Mouse (Mus musculus): ENCODE measurements around the gene Etnk2. TPM values are rescaled to one million over a fixed set of nuclear protein-coding genes. Genes with fewer than 3 reads are reported as not detected.

The Etnk2 gene
- polyA plus RNA-seq, 1 experiment from 2014 or later: 21.6 TPM

- H3K4me3 ChIP-seq (ENCODE audit: low read depth, low read length): no peak overlapping the region
- H3K4me2 ChIP-seq (ENCODE audit: low read depth, low read length): no peak overlapping the region
- ATAC-seq (ENCODE audit: low read depth): no peak
- 86% methylated on average over 13 of the region's 13 CpGs for whole genome bisulfite sequencing
- no peaks in the 10 kb centered on the region for H3K27me3 ChIP-seq (ENCODE audit: control insufficient read depth, insufficient read depth, low read length)
- H3K9me3 ChIP-seq (ENCODE audit: control insufficient read depth, low read length): no peaks in the 10 kb centered on the region
- no peaks in the 10 kb centered on the region for H3K36me3 ChIP-seq (ENCODE audit: control insufficient read depth, insufficient read depth, low read length)
- H3K9ac ChIP-seq (replicated peaks; ENCODE audit: low read depth, low read length): no peak overlapping the region
- no peak overlapping the region for H3K27ac ChIP-seq (ENCODE audit: low read depth, low read length)
- peaks cover 14% of the 10 kb centered on the region for H3K4me1 ChIP-seq (ENCODE audit: control insufficient read depth, insufficient read depth, low read length)
These were observed 36.8 kb downstream of the Etnk2 start for GRCm38 (mm10) chr1:133400014-133400725.

GRCm38 (mm10) chr1:133404005-133404404, 40.6 kb downstream of the Etnk2 start:
- Histone ChIP-seq H3K4me2 (ENCODE audit: low read depth, low read length) (no peak overlapping the region), H3K4me3 (ENCODE audit: low read depth, low read length) (no peak overlapping the region), H3K4me1 (ENCODE audit: control insufficient read depth, insufficient read depth, low read length) (no peaks in the 10 kb centered on the region), H3K9me3 (ENCODE audit: control insufficient read depth, low read length) (no peaks in the 10 kb centered on the region), H3K36me3 (ENCODE audit: control insufficient read depth, insufficient read depth, low read length) (no peaks in the 10 kb centered on the region), H3K9ac (replicated peaks; ENCODE audit: low read depth, low read length) (no peak overlapping the region), H3K27ac (ENCODE audit: low read depth, low read length) (no peak overlapping the region), H3K27me3 (ENCODE audit: control insufficient read depth, insufficient read depth, low read length) (no peaks in the 10 kb centered on the region)
- ATAC-seq (ENCODE audit: low read depth): no peak
- WGBS: 91% methylated on average over 4 of the region's 4 CpGs

DNA sequence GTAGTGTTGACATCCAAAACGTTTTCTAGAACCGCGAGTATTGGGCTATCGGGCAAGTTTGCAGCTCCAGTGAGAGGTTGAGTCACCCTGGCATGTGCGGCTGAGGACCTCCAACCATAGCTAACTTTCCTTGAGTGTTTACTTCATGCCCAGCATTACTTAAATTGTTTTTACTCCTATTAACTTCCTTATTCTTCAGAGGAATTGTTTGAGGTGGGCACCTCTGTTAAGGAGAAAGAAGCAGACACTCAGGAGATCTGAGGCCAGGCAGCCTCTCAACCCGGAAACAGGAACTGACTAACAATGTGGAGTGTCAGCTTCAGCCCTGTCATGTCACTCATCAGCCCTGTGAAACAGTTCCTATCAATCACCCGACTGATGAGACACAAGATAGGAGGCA, 43.2 kb downstream of the Etnk2 start:
- WGBS: 88% methylated on average over 7 of the region's 7 CpGs

GRCm38 (mm10) chr1:133407436-133407835, 44.1 kb downstream of the Etnk2 start:
- ATAC-seq (ENCODE audit: low read depth): no peak
- 57% methylated on average over 6 of the region's 6 CpGs for WGBS
- Histone ChIP-seq H3K9me3 (ENCODE audit: control insufficient read depth, low read length) (no peaks in the 10 kb centered on the region), H3K4me3 (ENCODE audit: low read depth, low read length) (no peak overlapping the region), H3K9ac (replicated peaks; ENCODE audit: low read depth, low read length) (no peak overlapping the region), H3K4me2 (ENCODE audit: low read depth, low read length) (no peak overlapping the region), H3K4me1 (ENCODE audit: control insufficient read depth, insufficient read depth, low read length) (no peaks in the 10 kb centered on the region; the same call in 1 of the 2 replicates), H3K27ac (ENCODE audit: low read depth, low read length) (no peak overlapping the region), H3K27me3 (ENCODE audit: control insufficient read depth, insufficient read depth, low read length) (no peaks in the 10 kb centered on the region), H3K36me3 (ENCODE audit: control insufficient read depth, insufficient read depth, low read length) (no peaks in the 10 kb centered on the region)

More for the DNA sequence above, 43.2 kb downstream of the Etnk2 start:
- no peak overlapping the region for H3K9ac ChIP-seq (replicated peaks; ENCODE audit: low read depth, low read length)
- no peak overlapping the region for H3K4me2 ChIP-seq (ENCODE audit: low read depth, low read length)
- no peak overlapping the region for H3K4me3 ChIP-seq (ENCODE audit: low read depth, low read length)
- ATAC-seq (ENCODE audit: low read depth): no peak
- no peak overlapping the region for H3K27ac ChIP-seq (ENCODE audit: low read depth, low read length)
- no peaks in the 10 kb centered on the region for H3K36me3 ChIP-seq (ENCODE audit: control insufficient read depth, insufficient read depth, low read length)
- no peaks in the 10 kb centered on the region; the same call in 1 of the 2 replicates for H3K4me1 ChIP-seq (ENCODE audit: control insufficient read depth, insufficient read depth, low read length)
- no peaks in the 10 kb centered on the region for H3K9me3 ChIP-seq (ENCODE audit: control insufficient read depth, low read length)
- H3K27me3 ChIP-seq (ENCODE audit: control insufficient read depth, insufficient read depth, low read length): no peaks in the 10 kb centered on the region

- WGBS: 48% methylated on average over 9 of the region's 9 CpGs
- H3K9me3 ChIP-seq (ENCODE audit: control insufficient read depth, low read length): no peaks in the 10 kb centered on the region
- H3K27me3 ChIP-seq (ENCODE audit: control insufficient read depth, insufficient read depth, low read length): no peaks in the 10 kb centered on the region
- H3K9ac ChIP-seq (replicated peaks; ENCODE audit: low read depth, low read length): no peak overlapping the region
- no peaks in the 10 kb centered on the region for H3K36me3 ChIP-seq (ENCODE audit: control insufficient read depth, insufficient read depth, low read length)
- no peak overlapping the region for H3K4me2 ChIP-seq (ENCODE audit: low read depth, low read length)
- H3K27ac ChIP-seq (ENCODE audit: low read depth, low read length): no peak overlapping the region
- H3K4me3 ChIP-seq (ENCODE audit: low read depth, low read length): no peak overlapping the region
- no peaks in the 10 kb centered on the region; the same call in 1 of the 2 replicates for H3K4me1 ChIP-seq (ENCODE audit: control insufficient read depth, insufficient read depth, low read length)
- ATAC-seq (ENCODE audit: low read depth): no peak
These were observed 44.9 kb downstream of the Etnk2 start for GRCm38 (mm10) chr1:133408321-133408720.

DNA sequence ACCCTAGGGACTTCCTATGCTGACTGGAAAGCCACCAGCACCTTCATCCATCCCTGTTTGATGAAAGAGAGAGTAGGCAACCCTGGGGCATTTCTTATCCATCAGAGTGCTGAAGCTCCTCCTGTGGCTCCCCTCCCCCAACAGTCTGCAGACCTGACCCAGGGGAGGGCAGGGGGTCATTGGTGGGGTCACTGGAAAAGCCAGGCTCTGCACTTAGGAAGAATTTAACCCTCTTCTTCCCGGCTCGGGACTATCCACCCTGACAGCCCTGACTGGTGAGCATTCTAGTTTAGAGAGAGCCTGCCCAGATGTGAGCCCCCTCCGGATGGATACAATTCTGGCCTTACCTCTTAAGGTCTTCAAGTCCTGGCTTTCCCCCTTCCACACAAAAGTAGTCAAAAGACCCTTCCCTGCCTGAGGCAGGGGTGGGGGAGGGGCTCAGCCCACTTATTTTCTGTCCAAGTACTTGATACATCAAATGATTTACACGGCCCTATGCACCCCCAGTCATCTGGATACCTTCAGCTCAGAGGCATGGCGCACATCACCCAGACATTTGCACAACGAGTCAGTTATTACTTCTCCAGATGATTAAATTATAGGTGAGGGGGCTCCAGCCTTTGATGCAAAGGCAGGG, 45.6 kb downstream of the Etnk2 start:
- Histone ChIP-seq H3K9ac (replicated peaks; ENCODE audit: low read depth, low read length) (no peak overlapping the region), H3K27me3 (ENCODE audit: control insufficient read depth, insufficient read depth, low read length) (no peaks in the 10 kb centered on the region)
- ATAC-seq (ENCODE audit: low read depth): no peak

DNA sequence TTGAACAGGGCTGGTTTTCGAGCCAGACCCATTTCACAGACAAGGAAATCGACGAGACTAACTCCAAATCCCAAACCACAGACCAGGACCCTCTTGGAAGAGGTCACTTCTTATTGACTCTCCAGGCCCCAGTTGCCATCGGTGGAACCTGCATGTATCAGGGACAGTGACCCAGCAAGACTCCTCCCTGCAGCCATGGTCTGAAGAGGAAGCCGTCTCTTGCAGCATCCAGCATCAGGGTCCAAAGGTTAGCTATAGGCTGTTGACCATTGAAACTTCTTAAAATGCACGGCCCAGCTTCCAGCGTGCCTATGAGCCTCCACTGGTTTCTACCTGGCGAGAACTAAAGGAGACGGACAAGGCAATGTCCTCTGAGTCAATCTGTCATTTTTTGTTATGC, 46.4 kb downstream of the Etnk2 start:
- WGBS: 73% methylated on average over 9 of the region's 9 CpGs
- H3K4me2 ChIP-seq (ENCODE audit: low read depth, low read length): no peak overlapping the region
- H3K4me1 ChIP-seq (ENCODE audit: control insufficient read depth, insufficient read depth, low read length): no peaks in the 10 kb centered on the region; the same call in 1 of the 2 replicates
- H3K27ac ChIP-seq (ENCODE audit: low read depth, low read length): no peak overlapping the region
- ATAC-seq (ENCODE audit: low read depth): no peak
- no peaks in the 10 kb centered on the region for H3K36me3 ChIP-seq (ENCODE audit: control insufficient read depth, insufficient read depth, low read length)
- H3K9me3 ChIP-seq (ENCODE audit: control insufficient read depth, low read length): no peaks in the 10 kb centered on the region
- H3K9ac ChIP-seq (replicated peaks; ENCODE audit: low read depth, low read length): no peak overlapping the region
- H3K4me3 ChIP-seq (ENCODE audit: low read depth, low read length): no peak overlapping the region
- H3K27me3 ChIP-seq (ENCODE audit: control insufficient read depth, insufficient read depth, low read length): no peaks in the 10 kb centered on the region

More for the DNA sequence above, 45.6 kb downstream of the Etnk2 start:
- Histone ChIP-seq H3K4me1 (ENCODE audit: control insufficient read depth, insufficient read depth, low read length) (no peaks in the 10 kb centered on the region; the same call in 1 of the 2 replicates), H3K9me3 (ENCODE audit: control insufficient read depth, low read length) (no peaks in the 10 kb centered on the region), H3K36me3 (ENCODE audit: control insufficient read depth, insufficient read depth, low read length) (no peaks in the 10 kb centered on the region), H3K4me2 (ENCODE audit: low read depth, low read length) (no peak overlapping the region), H3K4me3 (ENCODE audit: low read depth, low read length) (no peak overlapping the region), H3K27ac (ENCODE audit: low read depth, low read length) (no peak overlapping the region)
- 6% methylated on average over 6 of the region's 6 CpGs for WGBS

GRCm38 (mm10) chr1:133411506-133412147, 48.3 kb downstream of the Etnk2 start:
- no peaks in the 10 kb centered on the region for H3K9me3 ChIP-seq (ENCODE audit: control insufficient read depth, low read length)

DNA sequence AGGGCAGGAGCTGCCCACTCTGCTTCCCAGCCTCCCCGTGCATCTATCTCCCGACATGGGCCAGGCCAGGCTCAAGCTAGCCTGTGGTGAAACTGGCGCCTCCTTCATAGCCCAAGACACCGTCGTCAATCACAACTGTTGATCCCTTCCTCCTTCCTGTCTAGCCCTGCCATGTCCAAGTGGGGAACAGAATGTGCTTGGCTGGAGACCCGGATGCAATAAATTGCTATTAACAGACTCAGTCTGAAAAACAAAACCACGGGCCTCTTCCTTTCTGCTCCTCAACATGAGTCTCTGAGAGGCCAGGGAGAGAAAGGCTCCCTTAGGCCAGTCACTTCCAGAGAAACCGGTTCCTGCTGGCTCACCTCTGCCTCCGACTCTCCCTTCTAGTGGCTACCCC, 49.6 kb downstream of the Etnk2 start:
- Histone ChIP-seq H3K27ac (ENCODE audit: low read depth, low read length) (no peak overlapping the region), H3K9ac (replicated peaks; ENCODE audit: low read depth, low read length) (no peak overlapping the region), H3K4me1 (ENCODE audit: control insufficient read depth, insufficient read depth, low read length) (peaks cover 8% of the 10 kb centered on the region; the same call in 1 of the 2 replicates), H3K4me3 (ENCODE audit: low read depth, low read length) (no peak overlapping the region), H3K9me3 (ENCODE audit: control insufficient read depth, low read length) (no peaks in the 10 kb centered on the region), H3K27me3 (ENCODE audit: control insufficient read depth, insufficient read depth, low read length) (no peaks in the 10 kb centered on the region), H3K4me2 (ENCODE audit: low read depth, low read length) (no peak overlapping the region), H3K36me3 (ENCODE audit: control insufficient read depth, insufficient read depth, low read length) (no peaks in the 10 kb centered on the region)
- ATAC-seq (ENCODE audit: low read depth): no peak
- WGBS: 54% methylated on average over 9 of the region's 9 CpGs

More at GRCm38 (mm10) chr1:133411506-133412147, 48.3 kb downstream of the Etnk2 start:
- no peak for ATAC-seq (ENCODE audit: low read depth)
- Histone ChIP-seq H3K4me1 (ENCODE audit: control insufficient read depth, insufficient read depth, low read length) (peaks cover 2% of the 10 kb centered on the region; the same call in 1 of the 2 replicates), H3K36me3 (ENCODE audit: control insufficient read depth, insufficient read depth, low read length) (no peaks in the 10 kb centered on the region), H3K27ac (ENCODE audit: low read depth, low read length) (no peak overlapping the region), H3K27me3 (ENCODE audit: control insufficient read depth, insufficient read depth, low read length) (no peaks in the 10 kb centered on the region), H3K4me3 (ENCODE audit: low read depth, low read length) (no peak overlapping the region), H3K4me2 (ENCODE audit: low read depth, low read length) (no peak overlapping the region), H3K9ac (replicated peaks; ENCODE audit: low read depth, low read length) (no peak overlapping the region)
- WGBS: 42% methylated on average over 8 of the region's 8 CpGs
